Mouse (Mus musculus) E14TG2a.4 (cell line): ENCODE data around the gene Fgd5.

Source experiments
- H3K27me3 ChIP-seq: 2 replicates; pipeline ENCODE4 v1.6.1; 2014; ENCODE audit warnings: low read length, control low read depth; ENCODE audit not compliant: insufficient read depth
- H3K36me3 ChIP-seq: 2 replicates; pipeline ENCODE4 v1.6.1; 2014; ENCODE audit warnings: low read length, control low read depth; ENCODE audit not compliant: insufficient read depth
- H3K4me1 ChIP-seq: replicated peaks from 2 replicates; pipeline ENCODE4 v1.6.1; 2014; ENCODE audit warnings: low read depth, low read length, control low read depth
- H3K4me3 ChIP-seq: replicated peaks from 2 replicates; pipeline ENCODE4 v1.5.1; 2014; ENCODE audit warnings: mild to moderate bottlenecking, low read length
- H3K9me3 ChIP-seq: 2 replicates; pipeline ENCODE4 v1.6.1; 2014; ENCODE audit warnings: low read length, control low read depth
- CTCF ChIP-seq: conservative IDR thresholded peaks from 2 replicates; pipeline ENCODE4 v1.5.1; 2014; ENCODE audit warnings: low read length
- NANOG ChIP-seq: IDR thresholded peaks from 2 replicates; pipeline ENCODE4 v1.6.1; 2014; ENCODE audit warnings: borderline replicate concordance, low read length, mixed read lengths
- POU5F1 ChIP-seq: IDR thresholded peaks from 2 replicates; pipeline ENCODE4 v1.6.1; 2014; ENCODE audit warnings: low read length, borderline replicate concordance

The Fgd5 gene

GRCm38 (mm10) chr6:91996072-91996471 is 17.4 kb downstream of the Fgd5 start:
- H3K9me3 ChIP-seq, result no peaks in the 10 kb centered on the region
- no peaks in the 10 kb centered on the region for H3K36me3 ChIP-seq
- TF ChIP-seq NANOG (no peak), POU5F1 (no peak), CTCF (no peak)
- no peaks in the 10 kb centered on the region for H3K4me1 ChIP-seq
- H3K27me3 ChIP-seq, result no peaks in the 10 kb centered on the region
- H3K4me3 ChIP-seq, result no peak overlapping the region

DNA sequence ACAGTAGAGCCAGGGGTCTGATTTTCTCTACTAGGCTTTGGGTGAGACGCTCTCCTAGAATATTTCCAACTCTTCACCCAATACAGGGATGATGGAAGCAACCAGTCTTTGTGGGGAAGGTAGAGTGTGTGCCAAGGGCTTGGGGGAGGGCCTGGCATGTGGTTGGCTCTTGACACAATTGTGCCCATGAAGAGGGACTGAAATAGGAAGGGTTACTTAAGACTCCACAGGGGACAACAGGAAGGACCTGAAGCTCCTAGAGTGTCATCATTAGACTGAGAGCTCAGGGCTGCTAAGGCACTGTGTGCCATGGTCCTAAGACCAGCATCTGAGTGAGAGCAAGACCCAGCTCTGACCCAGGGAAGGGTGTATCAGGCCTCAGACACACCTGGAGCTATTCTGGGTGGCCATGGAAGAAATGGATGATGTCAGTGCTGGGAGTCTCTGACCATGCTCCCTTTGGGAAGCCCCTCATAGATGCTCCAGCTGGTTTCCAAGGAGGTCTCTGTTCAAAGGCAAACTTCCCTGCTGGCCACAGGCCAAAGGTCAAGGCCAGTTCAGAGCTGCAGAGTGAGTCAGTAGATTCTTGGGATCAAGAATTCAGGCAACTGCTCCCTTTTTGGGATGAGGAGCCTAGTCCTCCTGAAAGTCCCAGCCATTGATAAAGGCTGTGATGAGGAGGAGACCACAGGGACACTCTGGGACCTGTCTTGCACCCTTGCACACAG is 24.0 kb downstream of the Fgd5 start:
- H3K4me3 ChIP-seq, result no peak overlapping the region
- no peaks in the 10 kb centered on the region for H3K9me3 ChIP-seq
- H3K27me3 ChIP-seq, result no peaks in the 10 kb centered on the region
- no peaks in the 10 kb centered on the region for H3K36me3 ChIP-seq
- TF ChIP-seq CTCF (no peak), NANOG (no peak), POU5F1 (no peak)
- peaks cover 41% of the 10 kb centered on the region for H3K4me1 ChIP-seq

DNA sequence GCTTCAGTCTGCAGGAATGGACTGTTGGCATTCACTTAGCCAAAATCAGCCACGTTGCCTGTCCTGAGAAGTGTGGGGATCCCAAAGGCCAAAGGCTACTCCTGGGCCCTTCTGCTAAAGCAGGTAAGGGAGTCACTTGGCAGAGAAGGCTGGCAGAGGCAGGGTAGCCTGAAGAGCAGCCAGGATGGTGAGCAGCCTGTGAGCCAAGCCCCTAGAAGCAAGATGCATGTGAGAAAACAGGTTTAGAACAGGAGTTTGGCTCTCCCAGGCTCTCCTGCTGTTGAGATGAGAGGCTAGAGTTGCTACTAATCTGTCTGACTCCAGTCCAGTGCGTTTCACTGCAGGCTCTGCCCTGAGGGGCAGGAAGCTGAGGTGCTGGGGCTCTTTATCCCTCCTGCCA is 25.0 kb downstream of the Fgd5 start:
- H3K27me3 ChIP-seq, result no peaks in the 10 kb centered on the region
- no peak for TF ChIP-seq POU5F1
- no peak for TF ChIP-seq NANOG
- no peak for TF ChIP-seq CTCF
- no peaks in the 10 kb centered on the region for H3K9me3 ChIP-seq
- H3K36me3 ChIP-seq, result no peaks in the 10 kb centered on the region
- peaks cover 41% of the 10 kb centered on the region for H3K4me1 ChIP-seq
- H3K4me3 ChIP-seq, result 0 out of 2 replicates have a peak overlapping the region, but pooled peaks have one; percentile 35

DNA sequence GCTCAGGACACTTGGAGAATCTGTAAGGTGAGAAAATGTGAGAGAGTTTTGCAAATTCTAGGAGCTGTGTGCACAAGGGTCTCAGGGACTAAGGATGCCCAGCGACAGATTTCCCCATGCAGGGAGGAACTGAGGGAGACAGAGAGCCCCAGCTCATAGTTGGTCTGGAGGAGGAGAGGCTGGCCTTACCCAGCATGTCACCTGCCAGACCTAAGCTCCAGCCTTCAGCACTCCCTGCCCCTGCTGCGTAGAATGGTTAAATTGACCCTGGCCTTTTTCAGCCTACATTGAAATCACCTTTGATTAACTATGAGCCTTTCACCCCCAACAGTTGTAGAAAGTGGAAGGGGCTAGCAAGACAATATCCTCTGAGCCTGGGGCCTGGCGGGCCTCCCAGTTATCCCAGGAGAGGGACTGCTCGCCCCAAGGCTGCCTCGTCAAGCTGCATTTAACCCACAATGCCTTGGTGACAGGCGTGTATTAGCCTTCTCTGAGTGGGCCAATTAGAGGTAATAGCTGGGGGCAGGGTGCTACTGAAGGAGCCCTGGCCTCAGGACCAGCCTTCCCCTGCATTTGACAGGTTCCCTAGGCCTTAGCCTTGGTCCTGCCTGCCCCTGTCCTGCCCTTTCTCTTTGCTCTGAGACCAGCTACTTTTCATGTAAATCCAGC is 25.6 kb downstream of the Fgd5 start:
- H3K36me3 ChIP-seq, result no peaks in the 10 kb centered on the region
- peak overlapping the region; percentile 35; the same call in 1 of the 2 replicates for H3K4me3 ChIP-seq
- H3K27me3 ChIP-seq, result no peaks in the 10 kb centered on the region
- no peaks in the 10 kb centered on the region for H3K9me3 ChIP-seq
- TF ChIP-seq POU5F1 (no peak), CTCF (no peak), NANOG (no peak)
- peaks cover 41% of the 10 kb centered on the region for H3K4me1 ChIP-seq

DNA sequence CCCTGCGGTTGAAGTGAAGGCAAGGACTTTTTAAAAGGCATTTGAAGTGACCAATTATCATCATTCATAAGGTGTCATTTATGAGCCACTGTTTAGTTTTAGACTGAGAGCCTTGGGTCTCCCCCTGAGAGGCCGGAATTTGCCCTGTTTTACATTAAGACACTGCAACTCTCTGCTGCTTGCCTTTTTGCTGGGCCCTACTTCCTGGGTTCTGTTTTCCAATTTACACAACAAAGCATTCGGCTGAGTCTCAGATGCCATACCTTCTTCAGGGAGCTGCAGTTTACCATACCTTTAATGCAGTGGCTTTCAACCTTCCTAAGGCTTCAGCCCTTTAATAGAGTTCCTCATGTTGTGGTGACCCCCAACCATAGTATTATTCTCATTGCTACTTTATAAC is 26.1 kb downstream of the Fgd5 start:
- no peaks in the 10 kb centered on the region for H3K9me3 ChIP-seq
- no peaks in the 10 kb centered on the region for H3K27me3 ChIP-seq
- no peak overlapping the region for H3K4me3 ChIP-seq
- H3K36me3 ChIP-seq, result no peaks in the 10 kb centered on the region
- peaks cover 41% of the 10 kb centered on the region for H3K4me1 ChIP-seq
- TF ChIP-seq POU5F1, result peak; percentile 40; the same call in 1 of the 2 replicates
- no peak for TF ChIP-seq NANOG

GRCm38 (mm10) chr6:92010895-92011294 is 32.2 kb downstream of the Fgd5 start:
- H3K4me1 ChIP-seq, result peaks cover 22% of the 10 kb centered on the region
- H3K27me3 ChIP-seq, result no peaks in the 10 kb centered on the region
- TF ChIP-seq POU5F1, result no peak
- TF ChIP-seq NANOG, result no peak
- no peak for TF ChIP-seq CTCF
- H3K4me3 ChIP-seq, result no peak overlapping the region
- no peaks in the 10 kb centered on the region for H3K9me3 ChIP-seq
- no peaks in the 10 kb centered on the region for H3K36me3 ChIP-seq

DNA sequence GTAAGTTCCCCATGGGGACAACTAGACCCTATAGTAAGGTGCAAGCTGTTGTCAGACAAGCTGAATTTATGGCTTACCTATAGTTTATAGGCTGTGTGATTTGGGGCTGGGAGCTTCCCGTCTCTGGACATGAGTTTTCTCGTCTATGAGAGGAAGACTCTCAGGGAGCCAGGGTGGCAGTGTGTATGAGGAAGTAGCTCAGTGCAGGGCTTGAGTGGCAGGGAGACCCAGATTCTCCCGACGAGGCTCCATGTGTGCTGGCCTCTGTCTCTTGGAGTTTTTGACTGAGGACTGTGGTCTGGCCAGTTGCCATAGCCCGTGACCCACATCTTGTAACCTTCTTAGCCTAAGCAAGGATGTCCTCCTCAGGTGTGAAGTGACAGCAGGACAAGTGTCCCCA is 33.7 kb downstream of the Fgd5 start:
- H3K4me1 ChIP-seq, result peaks cover 26% of the 10 kb centered on the region
- H3K9me3 ChIP-seq, result no peaks in the 10 kb centered on the region
- no peak for TF ChIP-seq NANOG
- TF ChIP-seq CTCF, result no peak
- no peaks in the 10 kb centered on the region for H3K36me3 ChIP-seq
- no peaks in the 10 kb centered on the region for H3K27me3 ChIP-seq
- no peak overlapping the region for H3K4me3 ChIP-seq

GRCm38 (mm10) chr6:92013035-92013434 is 34.4 kb downstream of the Fgd5 start:
- Histone ChIP-seq H3K27me3 (no peaks in the 10 kb centered on the region), H3K4me1 (peaks cover 26% of the 10 kb centered on the region), H3K36me3 (no peaks in the 10 kb centered on the region), H3K9me3 (no peaks in the 10 kb centered on the region), H3K4me3 (no peak overlapping the region)
- TF ChIP-seq POU5F1 (no peak), CTCF (no peak), NANOG (no peak)
